Mouse (Mus musculus): ENCODE results near the gene Mfsd4a.

The Mfsd4a gene

DNA sequence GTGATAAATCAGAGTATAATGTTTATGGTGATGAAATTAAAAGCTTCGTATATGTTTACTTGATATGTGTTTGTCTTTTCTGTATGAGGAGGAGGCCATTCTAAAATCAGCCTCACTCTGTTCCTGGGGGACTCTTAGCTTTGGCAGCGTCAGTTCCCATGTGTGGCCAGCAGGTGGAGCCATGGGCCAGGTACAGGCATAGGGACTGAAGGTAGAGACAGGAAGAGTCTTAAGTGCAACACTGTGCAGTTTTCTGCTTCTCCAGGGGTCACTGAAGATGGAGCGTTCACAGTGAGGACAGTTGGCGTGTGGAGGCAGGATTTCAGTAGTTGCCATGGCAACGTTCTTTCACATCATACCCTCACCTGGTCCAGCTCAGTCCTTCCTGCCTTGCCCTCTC is 85.0 kb downstream of the Mfsd4a start:
- DNase-seq, result peak; percentile 61

DNA sequence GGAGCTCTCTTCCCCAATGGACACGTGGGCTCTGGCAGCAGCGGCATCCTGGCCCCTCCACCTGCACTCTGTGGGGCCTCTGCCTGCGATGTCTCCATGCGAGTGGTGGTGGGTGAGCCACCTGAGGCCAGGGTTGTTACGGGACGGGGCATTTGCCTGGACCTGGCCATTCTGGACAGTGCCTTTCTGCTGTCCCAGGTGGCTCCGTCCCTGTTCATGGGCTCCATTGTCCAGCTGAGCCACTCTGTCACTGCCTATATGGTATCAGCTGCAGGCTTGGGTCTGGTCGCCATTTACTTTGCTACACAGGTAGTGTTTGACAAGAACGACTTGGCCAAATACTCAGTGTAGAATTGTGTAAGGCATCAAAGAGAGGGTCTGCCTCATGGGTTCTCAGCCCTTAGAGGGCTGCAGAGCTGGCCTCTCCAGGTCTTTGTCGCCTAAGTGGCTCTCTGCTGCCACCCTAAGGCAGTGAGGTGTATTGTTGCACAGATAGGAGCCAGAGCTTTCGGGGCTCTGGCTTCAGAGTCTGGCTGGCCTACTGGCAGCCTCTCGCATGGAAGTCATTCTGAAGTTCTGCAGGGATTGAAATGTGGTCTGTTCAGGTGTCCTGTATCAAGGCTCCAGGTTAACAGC is 86.4 kb downstream of the Mfsd4a start:
- peak; percentile 62 for DNase-seq

DNA sequence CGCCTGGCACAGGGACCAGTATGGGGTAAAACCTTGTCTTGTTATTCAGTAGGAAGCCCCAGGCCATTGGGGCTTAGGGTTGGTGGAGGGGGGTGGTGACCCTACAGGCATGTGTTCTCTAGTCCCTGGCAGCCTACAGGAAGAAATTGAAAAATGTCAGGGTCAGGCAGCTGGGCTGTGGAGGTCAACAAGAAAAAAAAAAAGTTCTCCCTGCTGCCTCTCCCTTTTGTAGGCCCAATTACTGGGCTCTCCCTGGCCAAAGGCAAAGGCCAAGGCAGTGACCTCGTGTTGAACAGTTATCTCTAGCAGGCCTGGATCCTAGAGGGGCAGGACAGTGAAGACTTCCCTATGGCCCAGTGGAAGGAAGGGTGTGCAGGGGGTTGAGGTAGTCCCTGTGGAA is 87.4 kb downstream of the Mfsd4a start:
- DNase-seq, result no peak

DNA sequence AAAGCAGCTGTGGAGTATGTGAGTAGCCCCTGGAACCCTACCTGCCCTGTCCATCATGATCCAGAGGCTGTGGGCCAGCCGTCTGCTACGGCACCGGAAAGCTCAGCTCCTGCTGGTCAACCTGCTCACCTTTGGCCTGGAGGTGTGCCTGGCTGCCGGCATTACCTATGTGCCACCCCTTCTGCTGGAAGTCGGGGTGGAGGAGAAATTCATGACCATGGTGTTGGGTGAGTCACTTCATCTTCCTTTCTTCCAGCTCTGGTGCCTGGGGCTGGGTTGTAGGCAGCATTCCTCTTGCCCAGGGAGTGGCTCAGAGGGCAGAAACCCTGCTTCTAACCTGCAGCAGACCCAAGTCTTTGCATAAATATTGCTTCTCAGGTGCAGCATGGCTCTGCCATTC is 91.0 kb downstream of the Mfsd4a start:
- no peak for DNase-seq

DNA sequence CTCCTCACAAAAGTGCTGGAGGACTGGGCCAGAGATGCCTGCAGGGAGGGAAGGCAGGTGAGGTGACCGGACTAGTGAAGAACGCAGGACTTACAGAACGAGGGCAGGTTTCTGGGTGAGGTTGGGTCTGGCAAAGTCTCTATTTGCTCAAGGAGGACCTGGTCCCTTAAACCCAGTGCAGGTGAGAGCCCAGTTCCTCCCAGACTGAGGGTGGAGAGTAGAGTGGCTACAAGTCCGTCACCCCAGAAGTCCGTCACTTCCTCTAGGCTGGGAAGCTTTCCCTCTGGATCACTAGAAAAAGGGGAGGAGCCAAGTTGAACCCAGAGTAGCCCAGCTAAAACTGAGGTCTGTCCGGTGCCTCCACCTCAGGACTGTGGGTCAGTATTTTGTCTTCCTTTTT is 93.9 kb downstream of the Mfsd4a start:
- no peak for DNase-seq
